Mouse (Mus musculus) thymus, adult 2 months (tissue): Measurements from ENCODE around the gene Itch. TPM values are rescaled to one million over a fixed set of nuclear protein-coding genes. Genes with fewer than 3 reads are reported as not detected.
"Not testable (repeated sequence)": the region's sequence is repeated elsewhere in the genome, so short reads cannot be mapped to it uniquely, and the experiment has no call there.

Source experiments
- DNase-seq: peaks from one replicate; pipeline ENCODE4 v3.0.0; 2021
- H3K27ac ChIP-seq: fragments of 200-500 bp; 2 replicates; pipeline ENCODE4 v1.5.1; 2012; ENCODE audit warnings: low read length, control low read depth; ENCODE audit not compliant: control insufficient read depth, insufficient read depth
- H3K27me3 ChIP-seq: fragments of 200-500 bp; 2 replicates; pipeline ENCODE4 v1.6.1; 2012; ENCODE audit warnings: mild to moderate bottlenecking, low read length, moderate library complexity, mixed read lengths; ENCODE audit not compliant: control insufficient read depth, insufficient read depth
- H3K36me3 ChIP-seq: fragments of 200-500 bp; 2 replicates; pipeline ENCODE4 v1.6.1; 2012; ENCODE audit warnings: mild to moderate bottlenecking, low read length, moderate library complexity; ENCODE audit not compliant: control insufficient read depth, insufficient read depth
- H3K4me1 ChIP-seq: fragments of 200-500 bp; replicated peaks from 2 replicates; pipeline ENCODE4 v1.6.1; 2012; ENCODE audit warnings: low read length; ENCODE audit not compliant: control insufficient read depth, insufficient read depth
- H3K4me3 ChIP-seq: fragments of 200-500 bp; 2 replicates; pipeline ENCODE4 v1.5.1; 2012; ENCODE audit warnings: mild to moderate bottlenecking, low read length, control low read depth, moderate library complexity; ENCODE audit not compliant: control insufficient read depth, insufficient read depth
- CTCF ChIP-seq: fragments of 200-500 bp; IDR thresholded peaks from 2 replicates; pipeline ENCODE4 v1.5.1; 2012; ENCODE audit warnings: mild to moderate bottlenecking, control low read depth, low read length, moderate library complexity, borderline replicate concordance; ENCODE audit not compliant: control insufficient read depth, poor library complexity, insufficient read depth; ENCODE audit errors: extremely low read depth
- POLR2A ChIP-seq: fragments of 200-500 bp; IDR thresholded peaks from 2 replicates; pipeline ENCODE4 v1.6.1; 2012; ENCODE audit warnings: mild to moderate bottlenecking, low read length, control low read depth, moderate library complexity; ENCODE audit not compliant: control insufficient read depth, poor library complexity, insufficient read depth; ENCODE audit errors: extremely low read depth
- WGBS: fragments of 180-500 bp; shearing (Covaris S2); methylation state at CpG from one replicate; pipeline ENCODE4 v1.1.7; 2018; 5-methylcytosine and 5-hydroxymethylcytosine counted together
- polyA plus RNA-seq: library from polyadenylated mRNA; depleted of rRNA; stranded (reverse); fragments of >200 nt; gene quantifications from 2 replicates; pipeline ENCODE4 v1.2.3, GENCODE M21; 2012

Itch gene
- polyA plus RNA-seq, 1 experiment, result 16.9 TPM

GRCm38 (mm10) chr2:155115216-155115830, 18.0 kb upstream of the Itch start:
- Histone ChIP-seq H3K4me3 (no peak overlapping the region), H3K27ac (no peak overlapping the region), H3K36me3 (no peaks in the 10 kb centered on the region), H3K4me1 (no peaks in the 10 kb centered on the region), H3K27me3 (no peaks in the 10 kb centered on the region)
- TF ChIP-seq POLR2A (no peak), CTCF (no peak)
- WGBS, result 81% methylated on average over 7 of the region's 7 CpGs
- DNase-seq, result no peak

GRCm38 (mm10) chr2:155133977-155134860, 910 bp downstream of the Itch start:
- TF ChIP-seq CTCF (no peak), POLR2A (no peak)
- Histone ChIP-seq H3K36me3 (peaks cover 14% of the 10 kb centered on the region), H3K4me1 (peaks cover 13% of the 10 kb centered on the region), H3K27me3 (no peaks in the 10 kb centered on the region), H3K4me3 (peak overlapping the region; percentile 98), H3K27ac (0 out of 2 replicates have a peak overlapping the region, but pooled peaks have one; percentile 19)
- WGBS, result 1% methylated on average over 18 of the region's 18 CpGs
- DNase-seq, result peak; percentile 11

DNA sequence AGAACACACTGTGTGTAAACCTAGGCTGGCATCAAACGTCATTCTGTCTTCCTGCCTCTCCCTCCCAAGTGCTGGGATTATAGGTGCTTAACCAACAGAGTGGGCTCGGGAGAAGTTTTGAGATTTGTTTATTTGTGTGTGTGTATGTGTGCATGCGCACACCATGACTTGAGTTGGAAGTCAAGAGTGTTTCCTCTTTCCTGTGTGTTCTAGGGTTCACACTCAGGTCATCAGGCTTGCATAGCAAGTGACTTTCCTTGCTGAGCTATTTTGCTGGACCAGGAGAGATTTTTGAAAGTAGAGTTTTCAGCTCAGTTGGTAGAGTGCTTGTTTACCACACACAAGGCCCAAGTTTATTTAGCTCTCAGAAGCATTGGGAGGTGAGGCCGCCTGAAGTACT, 1.8 kb downstream of the Itch start:
- Histone ChIP-seq H3K27me3 (no peaks in the 10 kb centered on the region), H3K4me3 (no peak overlapping the region), H3K27ac (no peak overlapping the region), H3K36me3 (peaks cover 23% of the 10 kb centered on the region), H3K4me1 (peaks cover 13% of the 10 kb centered on the region)
- 79% methylated on average over 4 of the region's 4 CpGs for WGBS
- DNase-seq, result no peak
- TF ChIP-seq POLR2A (no peak), CTCF (no peak)

DNA sequence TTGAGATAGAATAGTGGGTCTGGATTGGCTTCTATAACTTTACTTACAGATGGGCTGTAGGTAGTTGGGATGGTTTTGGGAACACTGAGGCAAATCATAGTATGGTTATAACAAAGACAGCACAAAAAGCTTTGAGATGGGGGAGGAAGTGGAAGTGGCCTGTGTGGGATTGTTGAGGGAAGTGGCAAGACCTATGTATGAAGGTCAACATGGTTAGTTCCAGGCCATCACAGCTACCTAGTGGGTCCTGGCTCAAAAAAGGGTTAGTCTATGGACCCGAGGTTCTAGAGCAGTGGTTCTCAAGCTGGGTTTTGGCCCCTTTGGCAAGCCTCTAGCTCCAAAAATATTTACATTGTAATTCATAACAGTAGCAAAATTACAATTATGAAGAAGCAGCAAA, 2.2 kb downstream of the Itch start:
- Histone ChIP-seq H3K27ac (no peak overlapping the region), H3K4me1 (peaks cover 13% of the 10 kb centered on the region), H3K36me3 (peaks cover 27% of the 10 kb centered on the region), H3K4me3 (no peak overlapping the region), H3K27me3 (no peaks in the 10 kb centered on the region)
- 43% methylated on average over 1 of the region's 1 CpGs for WGBS
- TF ChIP-seq POLR2A (no peak), CTCF (no peak)
- no peak for DNase-seq

- no peak overlapping the region for H3K4me3 ChIP-seq
Observed at GRCm38 (mm10) chr2:155140986-155141385, 7.7 kb downstream of the Itch start.

DNA sequence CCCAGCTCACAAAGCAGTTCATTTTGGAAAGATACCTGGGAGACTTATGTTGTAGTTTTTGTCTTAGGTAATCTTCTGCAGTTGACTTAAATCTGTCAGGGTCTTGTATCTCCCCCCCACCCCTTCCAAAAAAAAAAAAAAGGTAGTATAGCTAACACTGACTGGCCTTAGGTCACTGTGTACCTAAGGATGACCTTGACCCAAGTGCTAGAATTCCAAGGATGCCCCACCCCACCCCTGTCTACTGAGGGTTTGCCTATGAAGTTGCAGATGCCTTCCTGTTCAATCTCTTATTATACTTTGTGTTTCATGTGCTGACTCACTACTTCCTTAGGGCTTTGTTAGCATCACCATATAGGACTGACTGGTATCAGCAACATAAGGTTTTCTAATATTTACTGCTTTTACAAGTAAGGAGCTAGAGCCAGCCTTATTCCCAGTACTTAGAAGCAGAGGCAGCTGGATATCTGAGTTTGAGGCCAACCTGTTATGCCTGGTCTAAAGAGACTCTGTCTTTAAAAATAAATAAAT, 8.8 kb downstream of the Itch start:
- Histone ChIP-seq H3K36me3 (peaks cover 74% of the 10 kb centered on the region), H3K27ac (no peak overlapping the region), H3K4me1 (no peaks in the 10 kb centered on the region), H3K27me3 (no peaks in the 10 kb centered on the region), H3K4me3 (no peak overlapping the region)
- TF ChIP-seq POLR2A (no peak), CTCF (no peak)
- DNase-seq, result no peak

More at GRCm38 (mm10) chr2:155140986-155141385, 7.7 kb downstream of the Itch start:
- H3K27ac ChIP-seq, result no peak overlapping the region
- H3K4me1 ChIP-seq, result peaks cover 2% of the 10 kb centered on the region
- 97% methylated on average over 5 of the region's 5 CpGs for WGBS
- H3K36me3 ChIP-seq, result peaks cover 66% of the 10 kb centered on the region
- TF ChIP-seq POLR2A, result no peak
- no peak for TF ChIP-seq CTCF
- no peaks in the 10 kb centered on the region for H3K27me3 ChIP-seq
- no peak for DNase-seq

DNA sequence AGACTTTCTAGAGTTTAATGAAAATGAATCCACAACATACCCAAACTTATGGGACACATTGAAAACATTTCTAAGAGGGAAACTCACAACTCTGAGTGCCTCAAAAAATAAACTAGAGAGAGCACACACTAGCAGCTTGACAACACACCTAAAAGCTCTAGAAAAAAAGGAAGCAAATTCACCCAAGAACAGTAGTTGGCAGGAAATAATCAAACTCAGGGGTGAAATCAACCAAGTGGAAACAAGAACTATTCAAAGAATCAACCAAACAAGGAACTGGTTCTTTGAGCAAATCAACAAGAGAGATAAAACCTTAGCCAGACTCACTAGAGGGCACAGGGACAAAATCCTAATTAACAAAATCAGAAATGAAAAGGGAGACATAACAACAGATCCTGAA, 16.0 kb downstream of the Itch start:
- not testable (repeated sequence) for H3K4me3 ChIP-seq, DNase-seq, H3K27ac ChIP-seq, H3K27me3 ChIP-seq, H3K4me1 ChIP-seq
- H3K36me3 ChIP-seq, result peaks cover 20% of the 10 kb centered on the region
